Mouse (Mus musculus) E14TG2a.4 (cell line): ENCODE measurements around the gene Cbln3.

Source experiments
- CTCF ChIP-seq: conservative IDR thresholded peaks from 2 replicates; pipeline ENCODE4 v1.5.1; 2014; ENCODE audit warnings: low read length
- NANOG ChIP-seq: IDR thresholded peaks from 2 replicates; pipeline ENCODE4 v1.6.1; 2014; ENCODE audit warnings: borderline replicate concordance, low read length, mixed read lengths

DNA sequence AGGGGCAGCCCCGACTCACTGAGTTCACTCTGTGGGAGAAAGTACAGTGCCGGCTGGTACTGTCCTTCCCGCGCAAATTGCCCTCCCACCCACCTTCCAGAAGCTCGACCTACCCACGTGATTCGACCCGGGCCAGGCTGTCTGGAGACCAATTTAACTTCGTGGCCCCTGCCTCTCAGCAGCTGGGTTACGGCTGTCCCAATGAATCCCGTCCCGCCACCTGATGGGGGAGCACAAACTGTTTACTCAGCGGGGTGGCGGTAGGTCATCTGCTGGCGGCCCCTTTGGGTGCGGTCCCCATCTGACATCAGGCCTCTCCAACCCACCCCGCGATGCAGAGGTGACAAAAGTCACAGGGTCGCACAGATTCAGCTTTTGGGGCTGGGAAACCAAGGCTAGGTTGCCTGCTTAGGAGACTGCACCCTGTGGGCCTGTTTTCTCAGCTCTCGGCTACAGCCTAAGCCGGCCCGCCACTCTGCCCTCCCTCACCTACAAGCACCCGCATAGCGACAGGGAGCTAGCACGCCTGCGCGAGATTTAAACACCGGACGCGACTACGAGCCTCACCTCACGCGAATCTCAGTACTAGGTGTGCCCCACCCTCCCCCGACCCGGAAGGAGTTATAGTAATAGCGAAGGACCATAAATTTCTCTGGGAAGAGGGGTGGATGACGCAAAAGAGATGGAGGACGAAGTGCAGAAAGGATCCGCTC, 15.7 kb upstream of the Cbln3 start, which contains the start of gene Sdr39u1:
- TF ChIP-seq CTCF (no peak), NANOG (no peak)
